Mouse (Mus musculus): ENCODE results near the gene Cdk4. TPM values are rescaled to one million over a fixed set of nuclear protein-coding genes. Genes with fewer than 3 reads are reported as not detected.

Cdk4 gene
- polyA plus RNA-seq, 1 experiment = 276 TPM

- TF ChIP-seq E2F4 (IDR thresholded peaks at IDR 0.05; ENCODE audit: insufficient read depth) = no peak
- no peak for TF ChIP-seq USF1 (IDR thresholded peaks at IDR 0.05; ENCODE audit: low read depth)
- no peak for TF ChIP-seq MAX (IDR thresholded peaks at IDR 0.05; ENCODE audit: low read depth)
- peak; percentile 50; the same call in 1 of the 2 replicates for TF ChIP-seq CEBPB (IDR thresholded peaks at IDR 0.05; ENCODE audit: insufficient read depth, poor library complexity, severe bottlenecking)
- TF ChIP-seq TCF12 (IDR thresholded peaks at IDR 0.05; ENCODE audit: insufficient read depth, poor library complexity, severe bottlenecking) = no peak
- Histone ChIP-seq H3K27me3 (ENCODE audit: control insufficient read depth, insufficient read depth, insufficient read length) (no peaks in the 10 kb centered on the region), H3K4me3 (peak overlapping the region; percentile 98), H3K36me3 (ENCODE audit: control insufficient read depth, insufficient read depth) (peaks cover 24% of the 10 kb centered on the region), H3ac (ENCODE audit: control insufficient read depth, insufficient read length) (no peak overlapping the region), H3K4me2 (ENCODE audit: low read depth) (peak overlapping the region; percentile 75), H3K79me2 (ENCODE audit: control insufficient read depth, insufficient read depth) (peaks cover 24% of the 10 kb centered on the region)
Observed at GRCm38 (mm10) chr10:127062503-127062902, 831 bp upstream of the Cdk4 start.

- no peak for TF ChIP-seq MYOD1 (IDR thresholded peaks at IDR 0.05; ENCODE audit: control insufficient read depth in 1 of 3, insufficient read length in 2 of 3, low read depth in 2 of 3)
- TF ChIP-seq USF1 (IDR thresholded peaks at IDR 0.05; ENCODE audit: low read depth) = no peak
- no peak for TF ChIP-seq TCF3 (IDR thresholded peaks at IDR 0.05; ENCODE audit: insufficient read length, low read depth)
- no peak for TF ChIP-seq TCF12 (IDR thresholded peaks at IDR 0.05; ENCODE audit: insufficient read depth, poor library complexity, severe bottlenecking)
- TF ChIP-seq MAX (IDR thresholded peaks at IDR 0.05; ENCODE audit: low read depth) = no peak
- no peak for TF ChIP-seq SRF (IDR thresholded peaks at IDR 0.05; ENCODE audit: control insufficient read depth, insufficient read length, low read depth)
- no peak for TF ChIP-seq POLR2AphosphoS2 (IDR thresholded peaks at IDR 0.05; ENCODE audit: insufficient read length, low read depth)
- no peak for TF ChIP-seq POLR2A (IDR thresholded peaks at IDR 0.05; ENCODE audit: insufficient read length, low read depth)
- no peak for TF ChIP-seq E2F4 (IDR thresholded peaks at IDR 0.05; ENCODE audit: insufficient read depth)
- no peak for TF ChIP-seq CEBPB (IDR thresholded peaks at IDR 0.05; ENCODE audit: insufficient read depth, poor library complexity, severe bottlenecking)
- TF ChIP-seq MYOG (IDR thresholded peaks at IDR 0.05; ENCODE audit: control insufficient read depth in 1 of 3, insufficient read depth in 1 of 3, insufficient read length in 2 of 3, low read depth in 2 of 3) = no peak
- TF ChIP-seq REST (IDR thresholded peaks at IDR 0.05; ENCODE audit: insufficient read depth, insufficient read length) = no peak
- H3K27me3 ChIP-seq (ENCODE audit: control insufficient read depth, insufficient read depth, insufficient read length) = no peaks in the 10 kb centered on the region
- H3K4me2 ChIP-seq (ENCODE audit: low read depth) = peak overlapping the region; percentile 79
- peaks cover 35% of the 10 kb centered on the region for H3K36me3 ChIP-seq (ENCODE audit: control insufficient read depth, insufficient read depth)
- H3K4me3 ChIP-seq = peak overlapping the region; percentile 98
- H3ac ChIP-seq (ENCODE audit: control insufficient read depth, insufficient read length) = peak overlapping the region; percentile 17
- H3K79me2 ChIP-seq (ENCODE audit: control insufficient read depth, insufficient read depth) = peaks cover 33% of the 10 kb centered on the region
Observed at GRCm38 (mm10) chr10:127063913-127064870, 858 bp downstream of the Cdk4 start.

GRCm38 (mm10) chr10:127065981-127066380 lies 2.6 kb downstream of the Cdk4 start:
- TF ChIP-seq E2F4 (IDR thresholded peaks at IDR 0.05; ENCODE audit: insufficient read depth) (no peak), SRF (IDR thresholded peaks at IDR 0.05; ENCODE audit: control insufficient read depth, insufficient read length, low read depth) (no peak), POLR2AphosphoS2 (IDR thresholded peaks at IDR 0.05; ENCODE audit: insufficient read length, low read depth) (no peak), MYOD1 (IDR thresholded peaks at IDR 0.05; ENCODE audit: control insufficient read depth in 1 of 3, insufficient read length in 2 of 3, low read depth in 2 of 3) (no peak), TCF3 (IDR thresholded peaks at IDR 0.05; ENCODE audit: insufficient read length, low read depth) (no peak), USF1 (IDR thresholded peaks at IDR 0.05; ENCODE audit: low read depth) (no peak)
- H3K79me2 ChIP-seq (ENCODE audit: control insufficient read depth, insufficient read depth) = peaks cover 42% of the 10 kb centered on the region
- H3K36me3 ChIP-seq (ENCODE audit: control insufficient read depth, insufficient read depth) = peaks cover 35% of the 10 kb centered on the region

GRCm38 (mm10) chr10:127066519-127067018 lies 3.2 kb downstream of the Cdk4 start:
- peaks cover 42% of the 10 kb centered on the region for H3K79me2 ChIP-seq (ENCODE audit: control insufficient read depth, insufficient read depth)
- H3K27me3 ChIP-seq (ENCODE audit: control insufficient read depth, insufficient read depth, insufficient read length) = no peaks in the 10 kb centered on the region
- peaks cover 35% of the 10 kb centered on the region for H3K36me3 ChIP-seq (ENCODE audit: control insufficient read depth, insufficient read depth)
- H3K4me2 ChIP-seq (ENCODE audit: low read depth) = no peak overlapping the region
- no peak overlapping the region for H3ac ChIP-seq (ENCODE audit: control insufficient read depth, insufficient read length)
- TF ChIP-seq POLR2A (IDR thresholded peaks at IDR 0.05; ENCODE audit: insufficient read length, low read depth) (peak; percentile 17), MAX (IDR thresholded peaks at IDR 0.05; ENCODE audit: low read depth) (no peak), POLR2AphosphoS2 (IDR thresholded peaks at IDR 0.05; ENCODE audit: insufficient read length, low read depth) (peak; percentile 62)
- no peak overlapping the region for H3K4me3 ChIP-seq

More at GRCm38 (mm10) chr10:127065981-127066380, 2.6 kb downstream of the Cdk4 start:
- no peaks in the 10 kb centered on the region for H3K27me3 ChIP-seq (ENCODE audit: control insufficient read depth, insufficient read depth, insufficient read length)
- H3K4me3 ChIP-seq = peak overlapping the region; percentile 98
- no peak overlapping the region for H3ac ChIP-seq (ENCODE audit: control insufficient read depth, insufficient read length)
- H3K4me2 ChIP-seq (ENCODE audit: low read depth) = no peak overlapping the region

- Histone ChIP-seq H3K4me3 (peak overlapping the region; percentile 98), H3K27me3 (ENCODE audit: control insufficient read depth, insufficient read depth, insufficient read length) (no peaks in the 10 kb centered on the region), H3K36me3 (ENCODE audit: control insufficient read depth, insufficient read depth) (peaks cover 35% of the 10 kb centered on the region), H3K4me2 (ENCODE audit: low read depth) (peak overlapping the region; percentile 96), H3ac (ENCODE audit: control insufficient read depth, insufficient read length) (peak overlapping the region; percentile 41), H3K79me2 (ENCODE audit: control insufficient read depth, insufficient read depth) (peaks cover 42% of the 10 kb centered on the region)
- TF ChIP-seq POLR2A (IDR thresholded peaks at IDR 0.05; ENCODE audit: insufficient read length, low read depth) (peak; percentile 8), POLR2AphosphoS2 (IDR thresholded peaks at IDR 0.05; ENCODE audit: insufficient read length, low read depth) (peak; percentile 7), MYOD1 (IDR thresholded peaks at IDR 0.05; ENCODE audit: control insufficient read depth in 1 of 3, insufficient read length in 2 of 3, low read depth in 2 of 3) (no peak), MYOG (IDR thresholded peaks at IDR 0.05; ENCODE audit: control insufficient read depth in 1 of 3, insufficient read depth in 1 of 3, insufficient read length in 2 of 3, low read depth in 2 of 3) (no peak), TCF3 (IDR thresholded peaks at IDR 0.05; ENCODE audit: insufficient read length, low read depth) (no peak)
Observed at GRCm38 (mm10) chr10:127068360-127069038, 5.2 kb downstream of the Cdk4 start.

Data from myocyte (in vitro differentiated cells).